Mouse (Mus musculus): ENCODE results near the gene P3h1.

Gene P3h1

DNA sequence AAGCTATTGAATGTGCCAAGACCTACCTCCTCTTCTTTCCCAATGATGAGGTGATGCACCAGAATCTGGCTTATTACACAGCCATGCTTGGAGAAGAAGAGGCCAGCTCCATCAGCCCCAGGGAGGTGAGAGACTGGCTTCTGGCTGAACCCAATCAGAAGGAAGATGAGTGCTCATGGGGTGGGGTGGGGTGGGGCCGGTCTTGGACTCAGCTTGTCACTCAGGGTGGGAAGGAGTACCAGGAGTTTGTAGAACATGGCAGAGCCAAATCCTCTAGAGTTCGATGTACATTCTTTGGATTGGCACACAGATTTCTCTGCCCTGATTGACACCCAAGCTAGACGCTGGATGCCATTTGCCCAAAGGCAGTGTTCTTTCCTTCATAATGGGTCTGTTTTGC, 5.9 kb downstream of the P3h1 start:
- DNase-seq (ENCODE audit: low spot score): no peak

DNA sequence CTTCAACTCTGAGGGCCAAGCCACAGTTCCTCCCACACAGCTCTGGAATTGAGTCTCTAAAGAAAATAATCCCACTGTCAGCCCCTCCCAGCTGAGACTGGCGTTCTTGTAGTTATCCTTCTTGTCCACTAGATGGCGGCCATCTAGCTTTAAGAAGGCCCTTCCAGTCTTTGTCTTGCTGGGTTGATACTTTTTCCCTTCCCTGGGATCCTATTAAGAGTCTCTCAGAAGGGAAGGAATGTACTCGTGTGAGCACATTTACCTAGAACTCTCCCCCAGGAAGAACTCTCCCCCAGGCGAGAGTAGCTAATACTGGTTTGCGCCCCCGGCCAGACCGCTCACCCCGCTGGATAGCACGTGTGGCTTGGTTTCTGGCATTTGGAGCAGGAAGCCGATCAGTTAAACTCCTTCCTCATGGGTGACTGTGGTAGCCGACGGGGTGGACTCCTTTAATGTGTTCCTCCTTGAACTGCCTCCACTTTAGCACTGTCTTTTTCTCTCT, 6.5 kb downstream of the P3h1 start:
- DNase-seq (ENCODE audit: low spot score): no peak

- no peak for DNase-seq (ENCODE audit: low spot score)
Measured at GRCm38 (mm10) chr4:119241664-119242063, 8.9 kb downstream of the P3h1 start.

DNA sequence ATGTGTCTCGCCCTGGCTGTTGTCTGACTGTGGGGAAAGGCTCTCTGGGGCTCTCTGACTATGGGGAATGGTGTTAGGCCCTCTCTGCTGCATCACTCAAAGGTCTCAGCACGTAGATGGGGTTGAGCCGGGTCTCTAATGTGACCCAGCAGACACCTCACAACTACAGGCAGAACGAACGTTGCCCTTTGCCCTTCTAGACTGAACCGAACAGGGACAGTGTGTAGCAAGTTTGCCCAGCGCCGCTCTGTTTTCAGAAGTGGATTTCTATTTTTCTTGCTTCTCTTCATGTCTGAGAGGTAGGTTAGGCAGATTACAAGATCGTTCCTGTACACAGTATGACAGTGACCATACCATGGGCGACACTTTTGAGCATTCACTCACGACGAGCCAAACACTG, 9.9 kb downstream of the P3h1 start:
- no peak for DNase-seq (ENCODE audit: low spot score)

GRCm38 (mm10) chr4:119244468-119245240, 11.9 kb downstream of the P3h1 start:
- no peak for DNase-seq (ENCODE audit: low spot score)

DNA sequence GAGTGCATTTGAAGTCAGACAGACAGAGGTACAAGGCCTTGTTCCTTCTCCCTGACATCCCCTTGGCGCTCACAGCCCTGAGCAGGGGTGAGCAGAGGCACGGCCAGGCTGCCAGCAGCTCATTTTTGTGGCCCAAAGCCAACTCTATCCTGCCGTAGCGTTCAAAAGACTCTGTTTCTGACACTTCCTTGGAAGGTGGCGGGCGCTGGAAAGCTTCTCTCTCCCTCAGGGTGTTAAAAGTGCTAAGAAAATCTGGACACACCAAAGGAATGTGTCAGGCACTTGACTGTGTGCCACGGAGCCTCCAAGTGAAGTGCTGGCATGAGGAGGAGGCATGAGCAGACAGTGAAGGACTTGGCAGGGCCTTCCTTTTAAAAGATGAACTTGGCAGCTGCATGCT, 12.8 kb downstream of the P3h1 start:
- DNase-seq (ENCODE audit: low spot score): no peak

DNA sequence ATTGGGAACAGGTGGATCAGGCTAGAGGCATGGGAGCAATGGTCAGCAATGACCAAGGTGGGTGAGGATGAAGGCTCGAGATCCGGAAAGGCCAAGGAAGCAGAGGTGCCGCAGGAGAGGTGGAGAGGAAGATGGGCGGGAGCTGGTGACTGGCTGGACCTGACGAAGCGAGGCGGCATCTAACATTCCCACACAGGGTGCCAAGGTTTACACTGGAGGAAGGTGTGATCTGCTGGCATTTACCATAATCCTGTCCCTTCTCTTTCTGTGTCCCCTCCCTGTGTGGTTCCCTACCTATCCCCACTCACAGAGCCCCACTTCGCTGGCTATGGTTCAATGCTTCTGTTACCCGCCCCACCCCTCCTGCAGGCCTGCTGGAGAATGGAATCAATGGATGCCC, 13.2 kb downstream of the P3h1 start:
- no peak for DNase-seq (ENCODE audit: low spot score)

GRCm38 (mm10) chr4:119246688-119247225, 14.0 kb downstream of the P3h1 start:
- no peak for DNase-seq (ENCODE audit: low spot score)

GRCm38 (mm10) chr4:119247462-119248235, 14.9 kb downstream of the P3h1 start:
- DNase-seq (ENCODE audit: low spot score): no peak

DNA sequence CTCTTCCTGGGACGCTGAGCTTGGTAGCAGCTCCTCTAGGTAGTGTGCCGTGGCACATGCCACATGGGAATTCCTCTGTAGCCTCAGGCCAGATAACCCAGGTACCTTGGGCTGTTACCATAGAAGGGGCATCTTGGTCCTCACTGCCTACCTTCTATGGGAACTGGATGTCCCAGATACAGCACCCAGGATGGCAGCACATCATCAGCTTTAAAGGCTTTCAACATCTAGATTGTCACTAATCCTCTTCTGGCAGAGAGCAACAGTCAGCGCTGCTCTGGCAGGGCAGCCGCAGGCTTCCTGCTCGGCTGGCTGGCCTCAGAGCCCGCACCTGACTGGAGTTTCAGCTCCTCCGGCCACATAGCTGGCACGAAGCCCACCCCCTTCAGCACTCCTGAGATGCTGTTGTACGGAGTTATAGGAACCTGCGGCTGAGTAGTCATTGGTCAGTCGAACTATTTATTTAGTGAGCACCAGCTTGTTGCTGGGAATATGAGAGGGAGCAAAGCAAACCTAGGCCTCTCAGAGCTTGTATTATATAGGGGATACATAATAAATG, 15.8 kb downstream of the P3h1 start:
- no peak for DNase-seq (ENCODE audit: low spot score)

- DNase-seq (ENCODE audit: low spot score): no peak
Measured at GRCm38 (mm10) chr4:119252025-119252808, 19.5 kb downstream of the P3h1 start.

DNA sequence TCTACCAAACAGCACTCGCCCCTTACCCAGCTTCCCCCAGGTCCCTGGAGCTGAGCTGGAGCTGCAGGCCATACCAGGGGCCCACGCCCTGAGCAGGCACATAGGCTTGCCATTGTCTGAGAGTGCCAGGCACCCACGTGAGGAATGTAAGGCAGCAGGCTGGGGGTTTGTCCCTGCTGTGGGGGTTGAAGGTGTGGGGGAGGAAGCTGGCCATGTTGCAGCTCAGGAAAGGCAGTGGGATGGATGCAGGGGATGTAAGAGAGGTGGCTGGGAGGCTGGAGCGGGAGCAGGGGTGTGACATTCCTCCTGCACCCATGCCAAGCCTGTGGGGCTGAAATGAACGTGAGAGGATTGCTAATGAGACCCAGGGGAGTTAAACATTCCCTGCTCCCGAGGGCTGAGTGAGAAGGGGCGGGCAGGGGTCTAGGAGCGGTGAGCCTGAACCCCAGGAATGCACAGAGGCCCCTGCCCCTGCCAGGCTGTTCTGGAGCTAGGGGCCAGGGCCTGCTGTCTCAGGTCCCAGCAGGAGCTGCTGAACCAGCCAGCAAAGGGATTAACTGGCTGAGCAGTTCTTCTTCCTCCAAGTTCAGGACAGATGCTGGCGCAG, 21.4 kb downstream of the P3h1 start:
- no peak for DNase-seq (ENCODE audit: low spot score)

- no peak for DNase-seq (ENCODE audit: low spot score)
Measured at GRCm38 (mm10) chr4:119255351-119255750, 22.6 kb downstream of the P3h1 start, which contains the start of gene Cldn19. TSS of gene Cldn19 (plus strand) at chr4:119255414.

GRCm38 (mm10) chr4:119257083-119257482, 24.4 kb downstream of the P3h1 start:
- DNase-seq (ENCODE audit: low spot score): no peak

DNA sequence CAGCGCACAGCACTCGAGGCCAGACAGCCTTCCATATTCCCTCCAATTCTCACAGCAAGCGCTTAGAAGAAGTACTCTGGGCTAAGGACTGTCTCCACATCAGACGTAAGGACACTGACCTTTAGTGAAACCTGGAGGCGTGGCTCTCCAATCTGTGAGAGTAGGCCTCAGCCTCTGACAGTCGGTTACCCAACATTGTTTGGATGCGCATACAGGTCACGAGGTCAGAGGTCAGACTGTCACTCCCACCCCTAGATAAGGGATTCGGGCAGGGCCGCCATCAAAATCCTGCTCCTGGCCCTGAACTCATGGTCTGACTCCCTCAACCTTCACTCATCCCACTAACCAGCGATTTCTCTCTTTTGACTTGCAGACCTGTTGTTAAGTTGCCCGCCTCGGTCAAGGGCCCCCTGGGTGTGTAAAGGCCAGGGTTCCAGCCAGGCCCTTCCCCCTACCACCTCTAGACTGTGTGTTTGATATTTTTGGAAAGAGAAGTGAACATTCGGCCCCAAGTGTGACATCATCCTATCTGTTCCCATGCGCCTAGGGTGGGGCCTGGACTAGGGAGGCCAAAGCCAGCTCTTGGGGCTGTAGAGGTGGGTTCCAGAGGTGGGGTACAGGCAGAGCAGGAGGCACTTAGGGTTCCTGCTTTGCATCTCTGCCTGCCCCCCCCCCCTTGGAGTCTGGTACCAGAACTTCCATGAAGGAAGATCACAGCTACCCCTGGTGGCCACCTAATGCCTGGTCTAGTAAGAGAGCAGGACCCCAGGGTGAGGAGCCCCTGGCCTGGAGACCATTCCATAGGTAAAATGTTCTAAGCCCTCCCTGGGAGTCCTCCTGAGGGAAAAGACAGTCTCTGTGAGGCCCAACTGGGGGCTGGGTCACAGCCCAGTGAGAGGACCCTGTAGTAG, 26.9 kb downstream of the P3h1 start:
- DNase-seq (ENCODE audit: low spot score): no peak

GRCm38 (mm10) chr4:119261087-119261713, 28.5 kb downstream of the P3h1 start:
- no peak for DNase-seq (ENCODE audit: low spot score)

DNA sequence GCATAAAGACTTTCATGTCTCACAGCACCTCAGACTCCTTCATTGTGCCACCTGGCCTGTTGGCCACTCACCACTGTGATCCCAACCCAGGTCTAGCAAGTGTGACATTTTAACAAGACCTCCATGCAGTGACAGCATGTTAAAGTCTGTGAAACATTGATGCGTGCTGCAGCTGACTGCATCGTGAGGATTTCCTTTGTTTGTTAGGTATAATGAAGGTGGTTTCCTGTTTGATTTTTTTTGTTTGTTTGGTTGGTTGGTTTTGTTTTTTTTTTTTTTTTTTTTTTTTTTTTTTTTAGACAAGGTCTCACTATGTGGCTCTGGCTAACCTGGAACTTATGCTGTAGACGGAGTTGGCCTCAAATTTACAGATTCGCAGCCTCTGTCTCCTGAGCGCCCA, 29.8 kb downstream of the P3h1 start:
- DNase-seq (ENCODE audit: low spot score): no peak

GRCm38 (mm10) chr4:119263459-119263858, 30.7 kb downstream of the P3h1 start:
- no peak for DNase-seq (ENCODE audit: low spot score)

DNA sequence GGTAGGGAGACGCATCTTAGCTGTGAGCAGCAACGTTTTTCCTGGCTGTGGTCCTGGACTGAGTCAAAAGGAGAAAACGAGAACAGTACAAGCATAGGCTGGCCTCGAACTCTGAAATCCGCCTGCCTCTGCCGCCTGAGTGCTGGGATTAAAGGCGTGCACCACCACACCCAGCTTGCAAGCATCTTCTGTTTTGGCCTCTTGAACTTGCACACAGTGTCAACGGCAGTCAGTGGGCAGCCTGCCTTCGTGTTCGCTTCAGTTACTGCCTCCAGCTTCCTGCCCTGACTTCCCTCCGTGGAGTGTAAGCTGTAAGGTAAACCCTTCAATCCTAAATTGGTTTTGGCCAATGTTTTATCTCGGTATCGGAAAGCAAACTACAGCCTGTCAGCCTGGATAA, 33.9 kb downstream of the P3h1 start:
- DNase-seq (ENCODE audit: low spot score): no peak

DNA sequence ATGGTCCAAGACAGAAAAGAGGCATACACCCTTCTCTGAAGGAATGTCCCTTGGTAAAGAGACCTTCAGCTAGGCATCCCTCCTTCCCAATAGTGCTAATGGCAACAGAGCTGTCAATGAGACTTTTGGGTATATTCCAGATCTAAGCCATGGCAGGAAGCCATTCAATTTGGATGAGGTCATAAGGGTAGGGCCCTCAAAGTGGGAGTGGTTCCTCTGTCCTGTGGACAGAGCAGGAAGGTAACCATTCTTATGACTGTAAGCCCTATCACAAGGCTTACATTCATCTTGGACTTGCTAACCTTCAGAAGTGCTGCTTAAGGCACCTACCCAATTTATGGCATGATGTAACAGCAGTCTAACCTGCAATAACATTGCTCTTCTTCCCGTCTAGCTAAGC, 41.9 kb downstream of the P3h1 start:
- no peak for DNase-seq (ENCODE audit: low spot score)

Data from ovary, postnatal 10 days (tissue).